Mouse (Mus musculus): Measurements from ENCODE around the gene Dscam.

GRCm38 (mm10) chr16:97018304-97018703, 152.2 kb downstream of the Dscam start:
- no peak for TF ChIP-seq POLR2A (IDR thresholded peaks at IDR 0.05; ENCODE audit: insufficient read length, low read depth)
- no peak for TF ChIP-seq E2F4 (IDR thresholded peaks at IDR 0.05; ENCODE audit: insufficient read depth)
- TF ChIP-seq MAX (IDR thresholded peaks at IDR 0.05; ENCODE audit: low read depth): no peak
- TF ChIP-seq TCF12 (IDR thresholded peaks at IDR 0.05; ENCODE audit: insufficient read depth, poor library complexity, severe bottlenecking): no peak
- TF ChIP-seq USF1 (IDR thresholded peaks at IDR 0.05; ENCODE audit: low read depth): no peak
- no peak for TF ChIP-seq MYOD1 (IDR thresholded peaks at IDR 0.05; ENCODE audit: control insufficient read depth in 1 of 3, insufficient read length in 2 of 3, low read depth in 2 of 3)
- TF ChIP-seq REST (IDR thresholded peaks at IDR 0.05; ENCODE audit: insufficient read depth, insufficient read length): no peak
- TF ChIP-seq MYOG (IDR thresholded peaks at IDR 0.05; ENCODE audit: control insufficient read depth in 1 of 3, insufficient read depth in 1 of 3, insufficient read length in 2 of 3, low read depth in 2 of 3): no peak

All from myocyte (in vitro differentiated cells).